Mouse (Mus musculus) thymus, postnatal 36 days (tissue): ENCODE data around the gene Rgl1.
"Not testable (repeated sequence)": the region's sequence is repeated elsewhere in the genome, so short reads cannot be mapped to it uniquely, and the experiment has no call there.

Experiments
- DNase-seq, 2 experiments: peaks; one replicate each; pipeline ENCODE4 v3.0.0; 2022; ENCODE audit warnings: mixed read lengths in 2 of 2

Gene Rgl1

GRCm38 (mm10) chr1:152651495-152651874 is 114.7 kb downstream of the Rgl1 start:
- DNase-seq = no peak

DNA sequence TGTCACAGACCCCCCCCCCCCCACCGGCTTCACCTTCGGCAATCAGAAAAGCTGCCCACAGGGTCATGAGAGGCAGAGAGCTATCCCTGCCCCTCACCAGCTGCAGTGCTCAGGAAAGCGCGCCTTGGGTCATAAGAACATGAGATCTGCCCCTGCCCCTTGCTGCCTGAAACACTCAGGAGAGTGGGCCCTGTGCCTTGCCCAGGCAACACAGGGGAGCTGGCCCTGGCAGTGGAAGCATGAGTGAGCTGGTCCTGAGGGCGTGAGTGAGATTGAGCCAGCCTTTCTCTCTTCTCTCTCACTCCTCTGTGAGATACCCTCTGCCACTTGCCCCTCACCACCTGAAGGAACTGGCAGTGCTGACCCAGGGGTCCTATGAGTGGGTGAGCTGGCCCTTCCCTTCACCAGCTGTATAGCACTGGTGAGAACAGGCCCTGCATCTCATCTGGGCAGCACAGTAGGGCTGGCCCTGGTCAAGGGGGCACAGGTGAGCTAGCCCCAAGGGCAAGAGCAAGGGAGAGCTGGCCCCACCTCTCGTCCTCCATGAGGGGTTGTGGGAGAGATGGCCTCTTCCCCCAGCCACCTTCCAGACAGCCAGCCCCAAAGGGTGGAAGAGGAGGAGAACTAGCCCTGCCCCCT is 115.2 kb downstream of the Rgl1 start:
- DNase-seq = no peak

DNA sequence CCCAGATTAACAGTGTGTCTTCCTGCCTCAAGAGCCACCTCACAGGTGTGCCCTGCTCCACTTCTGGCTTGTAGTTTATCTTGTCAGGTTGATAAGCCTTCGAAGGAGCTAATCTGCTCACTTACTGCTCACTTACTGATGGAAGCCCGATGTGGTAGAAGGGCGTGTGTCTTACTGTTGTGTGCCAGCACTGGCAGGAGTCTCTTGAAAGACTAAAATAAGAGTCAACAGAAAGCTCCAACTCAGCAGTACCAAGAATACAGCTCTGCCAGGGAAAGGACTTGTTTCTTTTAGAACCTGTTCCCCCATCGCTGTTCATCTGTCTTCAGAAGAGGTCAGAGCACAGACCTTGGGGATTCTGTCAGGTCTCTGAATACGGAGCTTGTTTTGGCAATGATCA is 118.1 kb downstream of the Rgl1 start:
- DNase-seq = no peak

- not testable (repeated sequence) for DNase-seq
These were observed 123.9 kb downstream of the Rgl1 start for GRCm38 (mm10) chr1:152642207-152642606.

DNA sequence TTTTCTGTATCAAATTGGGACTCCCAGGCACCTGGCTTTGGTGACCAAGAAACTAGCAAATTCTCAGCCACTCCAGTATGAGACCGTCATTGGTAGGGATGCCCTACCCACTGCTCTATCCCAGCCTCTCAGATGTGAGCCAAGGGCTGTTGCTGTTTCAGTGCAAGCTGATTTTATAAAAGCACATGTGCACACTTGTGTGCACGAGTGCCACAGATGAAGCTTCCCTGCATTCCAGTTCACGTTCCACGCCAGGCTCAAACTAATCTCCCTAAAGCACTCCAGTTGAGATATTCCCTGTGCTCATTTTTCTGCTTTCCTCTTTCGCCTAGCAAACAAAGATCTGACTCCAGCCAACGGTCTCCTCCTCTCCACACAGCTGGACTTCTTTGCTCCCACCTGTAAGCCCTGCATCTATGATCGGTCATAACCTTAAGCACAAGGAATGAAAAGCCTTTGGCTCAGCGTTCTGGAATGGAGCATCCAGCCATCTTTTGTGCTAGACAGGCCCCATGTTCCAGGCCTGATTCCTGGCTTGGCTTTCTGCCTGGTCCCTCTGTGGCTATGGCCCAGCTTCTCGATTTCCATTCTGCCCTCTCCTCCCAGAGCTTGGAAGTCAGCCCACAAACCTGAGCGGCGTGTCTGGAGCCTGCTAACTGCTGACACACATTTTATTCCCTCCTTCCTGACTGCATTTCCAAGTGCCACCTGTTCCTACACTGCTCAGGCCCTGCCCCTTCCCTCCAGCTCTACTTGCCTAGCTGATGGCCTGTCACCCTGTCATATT is 125.8 kb downstream of the Rgl1 start:
- no peak for DNase-seq

GRCm38 (mm10) chr1:152639344-152639743 is 126.8 kb downstream of the Rgl1 start:
- no peak for DNase-seq

DNA sequence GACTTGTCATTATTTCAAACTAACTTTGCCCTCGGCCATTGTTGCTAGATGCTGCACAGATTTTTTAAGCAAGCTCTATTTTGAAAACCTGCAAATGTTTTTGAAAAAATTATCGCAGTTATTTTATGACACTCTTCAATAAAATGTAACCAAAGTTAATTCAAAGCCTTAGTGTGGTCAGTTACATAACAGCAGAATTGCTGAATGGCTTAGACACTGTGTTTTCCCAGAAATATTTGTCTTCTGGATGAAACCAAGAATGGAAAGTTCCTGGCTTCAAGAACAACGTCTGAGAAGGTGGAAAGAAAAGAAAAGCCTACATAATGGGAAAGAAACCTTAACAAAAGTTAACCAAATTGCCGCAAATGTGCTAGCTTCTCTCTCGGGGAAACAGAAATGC is 131.5 kb downstream of the Rgl1 start:
- DNase-seq = no peak

DNA sequence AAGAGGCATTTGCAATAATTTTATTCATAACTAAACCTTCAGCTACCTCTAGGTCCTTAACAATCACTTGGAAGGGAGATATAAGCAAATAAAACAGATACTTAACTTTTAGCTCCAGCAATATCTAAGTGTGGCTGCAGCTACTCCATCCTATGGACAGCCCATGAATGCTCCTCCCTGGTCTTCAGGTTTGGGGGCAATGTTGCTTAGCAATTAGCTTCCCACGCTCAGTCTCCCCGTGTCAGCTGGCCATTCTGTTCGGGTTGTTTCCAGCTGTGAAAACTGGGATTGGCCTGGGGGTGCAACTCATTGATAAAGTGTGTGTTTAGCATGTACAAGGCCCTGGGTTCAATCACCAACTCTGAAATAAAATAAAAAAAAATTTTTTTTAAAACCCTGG is 136.4 kb downstream of the Rgl1 start:
- no peak for DNase-seq

GRCm38 (mm10) chr1:152625651-152626050 is 140.5 kb downstream of the Rgl1 start:
- DNase-seq = no peak

DNA sequence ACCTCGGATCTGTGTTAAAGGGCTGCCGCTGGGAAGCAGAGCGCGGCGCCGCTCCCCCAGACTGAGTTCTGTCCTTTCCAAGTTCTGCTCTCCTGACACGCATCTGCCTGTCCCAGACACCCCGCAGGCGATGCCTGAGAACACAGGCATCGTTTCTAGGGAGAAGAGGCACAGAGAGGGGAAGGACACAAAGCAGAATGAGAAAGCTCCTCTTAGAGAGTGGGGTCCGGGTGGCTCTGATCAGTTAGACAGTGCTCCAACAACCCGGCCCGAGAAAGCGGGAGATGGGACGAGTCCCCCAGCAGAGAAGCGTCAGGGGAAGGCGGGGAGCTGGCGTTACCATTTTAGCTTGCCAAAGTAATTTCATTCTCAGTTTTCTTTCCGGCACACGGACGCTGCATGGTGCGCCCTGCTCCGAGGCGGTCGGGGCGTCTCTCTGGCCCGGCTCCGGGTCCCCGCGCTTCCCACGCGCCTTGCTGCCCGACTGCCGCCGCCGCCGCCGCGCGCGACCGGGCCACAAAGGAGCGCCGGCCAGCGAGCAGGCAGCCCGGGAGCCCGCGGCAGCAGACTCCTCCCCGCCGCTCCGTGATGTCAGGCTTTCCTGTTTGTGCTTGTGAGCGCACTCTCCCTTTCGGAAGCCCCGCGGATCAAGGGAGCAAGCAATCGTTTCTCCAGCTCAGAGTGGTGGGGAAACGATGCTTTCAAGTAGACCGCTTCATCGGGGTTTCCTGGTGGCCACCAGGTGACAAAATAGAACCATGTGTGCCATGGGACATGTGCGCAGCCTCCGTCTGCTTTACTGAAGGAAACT is 141.3 kb downstream of the Rgl1 start:
- peak; percentile 67 to 71 for DNase-seq

DNA sequence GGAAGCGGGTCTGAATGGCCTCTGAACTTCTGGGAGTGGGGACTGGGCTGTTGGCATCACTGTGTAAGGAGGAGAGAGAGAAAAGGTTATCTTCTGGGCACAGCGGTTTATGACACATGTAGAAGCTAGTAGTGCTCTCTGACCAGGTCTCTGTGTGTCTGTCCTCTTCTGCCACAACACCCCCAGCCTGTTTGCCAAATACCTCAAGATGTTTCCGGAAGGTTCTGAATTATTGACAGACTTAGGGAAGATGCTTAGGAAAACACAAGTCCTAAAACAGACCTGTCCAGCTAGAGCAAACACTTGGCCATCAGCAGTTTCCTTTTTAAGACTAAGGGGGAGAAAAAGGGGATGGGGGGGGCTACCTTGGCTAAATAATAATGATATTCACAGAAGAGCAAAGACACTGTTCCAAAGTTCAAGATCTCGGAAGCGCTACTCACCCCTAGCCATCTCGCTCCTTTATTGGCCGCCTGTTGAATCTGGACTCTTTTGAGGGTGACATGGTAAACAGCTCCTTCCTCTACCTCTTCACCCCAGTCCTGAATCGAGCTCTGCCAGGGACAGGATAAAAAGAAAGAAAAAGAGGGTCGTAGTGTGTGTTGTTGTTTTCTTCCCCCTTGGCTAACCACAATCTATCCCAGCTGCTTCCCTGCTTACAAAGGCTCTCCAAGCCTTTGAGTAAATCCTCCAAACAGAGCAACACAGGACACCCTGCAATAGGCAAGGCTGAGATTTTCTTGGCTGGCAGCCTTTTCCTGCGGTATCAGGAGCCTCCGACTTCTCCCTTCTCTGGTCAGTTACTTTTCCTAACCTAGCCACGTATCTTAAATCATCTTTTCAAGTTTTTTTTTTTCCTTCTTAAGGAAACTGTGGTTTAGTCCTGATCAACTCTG is 142.5 kb downstream of the Rgl1 start:
- DNase-seq = no peak

DNA sequence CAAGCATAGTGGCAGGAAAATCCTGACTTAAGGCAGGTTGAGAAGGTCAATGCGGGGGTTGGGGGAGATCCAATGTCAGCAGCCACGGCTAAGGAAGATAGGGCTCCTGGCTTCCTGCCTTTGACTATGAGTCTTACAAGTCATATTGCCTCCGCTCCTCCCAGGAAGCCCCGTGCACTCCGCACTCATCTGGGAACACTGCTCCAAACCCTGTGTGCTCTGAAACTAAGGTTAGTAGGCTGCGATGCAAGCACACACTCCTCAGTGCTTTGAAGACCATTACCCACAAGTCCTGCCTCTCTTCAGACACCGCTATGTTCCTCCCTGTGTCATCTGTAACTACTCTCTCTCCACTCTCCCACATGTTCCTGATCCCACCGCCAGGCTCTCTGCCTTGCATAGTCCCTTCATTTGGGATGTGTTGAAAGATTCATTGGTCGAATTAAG is 143.4 kb downstream of the Rgl1 start:
- no peak for DNase-seq

- no peak for DNase-seq
These were observed 144.5 kb downstream of the Rgl1 start for GRCm38 (mm10) chr1:152621624-152622023.

DNA sequence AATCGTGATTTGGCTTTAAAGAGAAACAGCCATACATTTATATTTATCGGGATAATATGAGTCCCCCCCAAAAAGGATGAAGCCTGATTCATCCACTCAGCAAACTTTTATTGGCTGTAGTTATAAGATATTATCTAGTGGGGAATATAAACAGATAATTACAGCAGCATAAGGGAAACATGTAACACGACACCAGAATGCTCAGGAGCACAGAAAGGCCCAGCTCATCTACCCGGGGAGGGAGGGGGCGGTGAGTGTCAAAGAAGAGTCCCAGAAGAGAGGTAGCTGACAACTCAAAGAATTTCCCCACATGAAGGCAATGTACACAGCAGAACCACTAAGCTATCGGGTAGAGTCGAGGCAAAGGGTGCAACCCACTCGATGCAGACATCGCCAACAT is 146.8 kb downstream of the Rgl1 start:
- no peak for DNase-seq

DNA sequence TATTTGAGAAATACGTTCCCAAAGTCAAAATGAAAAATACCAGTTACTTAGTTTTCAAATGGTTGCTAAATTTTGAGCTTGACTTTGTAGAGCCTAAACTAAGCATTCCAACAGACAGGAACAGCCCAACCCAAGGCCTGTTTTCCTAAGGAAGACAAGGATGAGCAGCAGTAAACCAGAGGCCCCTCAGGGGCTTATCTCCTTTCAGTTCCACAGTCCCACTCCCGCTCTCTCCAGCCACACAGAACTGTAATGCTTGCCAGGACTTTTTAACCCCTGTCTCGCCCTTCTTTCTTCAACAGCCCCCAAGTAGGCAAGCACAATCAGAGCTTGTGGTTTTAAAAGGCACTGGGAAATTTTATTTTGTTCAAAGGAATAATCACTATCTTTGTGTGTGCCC is 147.3 kb downstream of the Rgl1 start:
- DNase-seq = no peak

DNA sequence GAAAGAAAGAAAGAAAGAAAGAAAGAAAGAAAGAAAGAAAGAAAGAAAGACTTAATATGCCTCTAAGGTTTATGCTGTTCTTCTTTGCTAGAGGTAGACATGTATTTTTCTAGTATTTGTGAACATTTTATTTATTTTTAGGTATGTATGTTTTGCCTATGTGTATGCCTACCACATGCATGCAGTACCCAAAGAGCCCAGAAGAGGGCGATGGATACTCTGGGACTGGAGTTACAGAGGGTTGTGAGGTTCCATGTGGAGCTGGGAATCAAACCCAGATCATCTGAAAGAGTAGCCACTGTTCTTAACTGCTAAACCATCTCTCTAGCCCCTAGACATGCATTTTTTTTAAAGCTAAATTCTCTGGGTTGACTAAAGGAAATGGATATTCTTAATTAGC is 147.8 kb downstream of the Rgl1 start:
- DNase-seq = no peak

GRCm38 (mm10) chr1:152617745-152618342 is 148.3 kb downstream of the Rgl1 start:
- DNase-seq = no peak

- no peak for DNase-seq
These were observed 149.4 kb downstream of the Rgl1 start for GRCm38 (mm10) chr1:152616777-152617057.

DNA sequence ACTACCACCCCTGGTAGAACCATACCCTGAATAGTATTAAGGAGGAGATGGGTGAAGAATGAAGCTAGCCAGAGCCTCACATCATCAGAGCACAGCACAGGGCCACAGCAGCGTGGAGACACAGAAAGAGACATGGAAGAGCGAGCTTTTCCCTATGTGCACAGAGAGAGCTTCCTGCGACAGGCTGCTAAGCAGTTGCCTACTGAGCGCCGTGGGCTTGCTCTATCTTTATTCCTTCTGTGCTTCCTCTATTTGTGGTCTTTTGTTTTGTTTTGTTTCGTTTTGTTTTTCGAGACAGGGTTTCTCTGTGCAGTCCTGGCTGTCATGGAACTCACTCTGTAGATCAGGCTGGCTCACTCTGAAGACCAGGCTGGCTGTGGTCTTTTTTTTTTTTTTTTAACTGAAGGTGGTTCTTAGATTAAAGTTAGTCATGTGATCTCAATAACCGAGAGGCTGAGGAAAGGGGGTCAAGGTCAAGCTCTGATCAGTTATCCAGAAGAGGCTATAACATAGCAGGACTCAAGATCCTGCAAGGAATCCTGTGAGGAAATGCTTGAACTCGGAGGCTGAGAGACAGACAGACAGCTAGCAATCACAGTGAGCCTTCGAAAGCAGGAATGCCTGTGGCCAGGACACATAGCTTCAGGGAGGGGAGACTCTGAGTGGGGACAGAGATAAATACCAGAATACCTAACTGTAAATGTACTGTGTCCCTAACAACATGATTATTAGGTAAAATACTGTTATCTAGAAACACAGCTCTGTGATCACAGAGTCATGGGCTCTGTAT is 150.0 kb downstream of the Rgl1 start:
- DNase-seq = no peak

- no peak for DNase-seq
These were observed 151.3 kb downstream of the Rgl1 start for GRCm38 (mm10) chr1:152614743-152615380.
